Comparison of ENCODE assay signal across 18 mouse cellular contexts in the genomic region with DNA sequence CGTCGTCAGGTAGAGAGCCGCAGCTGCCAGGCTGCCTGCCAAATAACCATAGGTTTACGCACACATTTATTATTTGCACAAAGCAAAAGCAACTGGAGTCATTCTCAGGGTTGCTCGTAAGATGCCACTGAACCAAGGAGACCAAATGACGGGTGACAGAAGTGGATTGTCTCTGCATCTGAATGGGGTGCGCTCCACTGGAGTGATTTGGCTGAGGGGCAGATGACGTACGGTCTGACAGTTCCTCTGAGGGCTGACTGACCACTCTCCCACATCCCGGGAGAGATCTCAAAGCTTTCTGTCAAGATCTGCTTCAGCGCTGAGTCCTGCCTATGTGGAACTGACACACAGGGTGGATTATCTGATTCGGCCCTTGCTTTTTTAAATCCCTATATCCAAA. TPM values are rescaled to one million over a fixed set of nuclear protein-coding genes. Genes with fewer than 3 reads are reported as not detected.
DNase-seq lines count a peak whose midpoint lies in the region; ATAC-seq and TF ChIP-seq lines count a peak whose summit lies in the region.
"Had no signal": no experiment of that assay in that cellular context is flagged by ENCODE, and none has a peak within 500 bp of the region (broad histone marks: within the 10 kb centered on the region; RNA-seq: fewer than 3 reads in every experiment).

No protein-coding gene starts in this region.

- H3K27me3 ChIP-seq in forebrain, embryonic 11.5 days (ENCODE audit: control insufficient read depth, insufficient read depth, low read length) = no peaks in the 10 kb centered on the region
- H3K27me3 ChIP-seq in forebrain, embryonic 10.5 days (ENCODE audit: poor library complexity, severe bottlenecking) = no peaks in the 10 kb centered on the region
- H3K27me3 ChIP-seq in forebrain, embryonic 13.5 days = no peaks in the 10 kb centered on the region
- no peaks in the 10 kb centered on the region for H3K27me3 ChIP-seq in forebrain, embryonic 14.5 days (replicated peaks; ENCODE audit: control insufficient read depth, insufficient read depth, low read length)
- no peaks in the 10 kb centered on the region for H3K27me3 ChIP-seq in midbrain, embryonic 15.5 days (replicated peaks)
- no peaks in the 10 kb centered on the region for H3K27me3 ChIP-seq in midbrain, embryonic 10.5 days (ENCODE audit: low read depth, poor library complexity, severe bottlenecking)
- H3K27me3 ChIP-seq in stomach, postnatal 0 days (ENCODE audit: control insufficient read depth, insufficient read depth, low read length) = no peaks in the 10 kb centered on the region
- H3K27me3 ChIP-seq: embryonic facial prominence, embryonic 12.5 days had no signal

- 84% methylated on average over 12 of the region's 12 CpGs for WGBS in forebrain, embryonic 11.5 days
- WGBS in forebrain, embryonic 10.5 days = 91% methylated on average over 12 of the region's 12 CpGs
- 70% methylated on average over 12 of the region's 12 CpGs for WGBS in forebrain, embryonic 13.5 days
- 72% methylated on average over 12 of the region's 12 CpGs for WGBS in forebrain, embryonic 14.5 days
- 66% methylated on average over 12 of the region's 12 CpGs for WGBS in midbrain, embryonic 15.5 days
- WGBS in midbrain, embryonic 10.5 days = 83% methylated on average over 12 of the region's 12 CpGs
- WGBS in stomach, postnatal 0 days = 77% methylated on average over 12 of the region's 12 CpGs

- H3K36me3 ChIP-seq in forebrain, embryonic 11.5 days (ENCODE audit: control insufficient read depth, insufficient read depth, low read length) = no peaks in the 10 kb centered on the region; the same call in 1 of the 2 replicates
- H3K36me3 ChIP-seq in forebrain, embryonic 10.5 days (replicated peaks) = peaks cover 45% of the 10 kb centered on the region
- peaks cover 40% of the 10 kb centered on the region for H3K36me3 ChIP-seq in forebrain, embryonic 13.5 days (ENCODE audit: poor library complexity, severe bottlenecking)
- peaks cover 39% of the 10 kb centered on the region for H3K36me3 ChIP-seq in forebrain, embryonic 14.5 days (ENCODE audit: control insufficient read depth, insufficient read depth, low read length)
- H3K36me3 ChIP-seq in midbrain, embryonic 15.5 days (replicated peaks) = peaks cover 16% of the 10 kb centered on the region; the same call in 1 of the 2 replicates
- H3K36me3 ChIP-seq in midbrain, embryonic 10.5 days = peaks cover 43% of the 10 kb centered on the region
- peaks cover 2% of the 10 kb centered on the region; the same call in 1 of the 2 replicates for H3K36me3 ChIP-seq in stomach, postnatal 0 days (ENCODE audit: control insufficient read depth, insufficient read depth, low read length)

- no peak for TF ChIP-seq EP300 in stomach, postnatal 0 days (optimal IDR thresholded peaks at IDR 0.05)

- no peak overlapping the region for H3K4me3 ChIP-seq in forebrain, embryonic 11.5 days (ENCODE audit: low read depth, low read length)
- H3K4me3 ChIP-seq in forebrain, embryonic 10.5 days = no peak overlapping the region
- H3K4me3 ChIP-seq in forebrain, embryonic 13.5 days = no peak overlapping the region
- no peak overlapping the region for H3K4me3 ChIP-seq in forebrain, embryonic 14.5 days (ENCODE audit: low read depth, low read length)
- H3K4me3 ChIP-seq in midbrain, embryonic 15.5 days = no peak overlapping the region
- H3K4me3 ChIP-seq in midbrain, embryonic 10.5 days = no peak overlapping the region
- no peak overlapping the region for H3K4me3 ChIP-seq in stomach, postnatal 0 days (ENCODE audit: low read depth, low read length)
- H3K4me3 ChIP-seq: embryonic facial prominence, embryonic 10.5 days; embryonic facial prominence, embryonic 12.5 days had no signal

- H3K9me3 ChIP-seq in forebrain, embryonic 11.5 days (ENCODE audit: control insufficient read depth, low read length) = no peaks in the 10 kb centered on the region
- no peaks in the 10 kb centered on the region for H3K9me3 ChIP-seq in forebrain, embryonic 10.5 days
- no peaks in the 10 kb centered on the region for H3K9me3 ChIP-seq in forebrain, embryonic 13.5 days (replicated peaks)
- no peaks in the 10 kb centered on the region for H3K9me3 ChIP-seq in forebrain, embryonic 14.5 days (replicated peaks; ENCODE audit: control insufficient read depth, low read length)
- no peaks in the 10 kb centered on the region for H3K9me3 ChIP-seq in midbrain, embryonic 15.5 days
- no peaks in the 10 kb centered on the region for H3K9me3 ChIP-seq in midbrain, embryonic 10.5 days (replicated peaks)
- H3K9me3 ChIP-seq in stomach, postnatal 0 days (ENCODE audit: control insufficient read depth, low read length) = no peaks in the 10 kb centered on the region
- H3K9me3 ChIP-seq: embryonic facial prominence, embryonic 10.5 days; embryonic facial prominence, embryonic 12.5 days had no signal

- H3K27ac ChIP-seq in forebrain, embryonic 11.5 days (ENCODE audit: low read depth, low read length) = no peak overlapping the region
- no peak overlapping the region for H3K27ac ChIP-seq in forebrain, embryonic 10.5 days
- no peak overlapping the region for H3K27ac ChIP-seq in forebrain, embryonic 13.5 days
- no peak overlapping the region for H3K27ac ChIP-seq in forebrain, embryonic 14.5 days (ENCODE audit: low read depth, low read length)
- no peak overlapping the region for H3K27ac ChIP-seq in midbrain, embryonic 15.5 days
- no peak overlapping the region for H3K27ac ChIP-seq in midbrain, embryonic 10.5 days (replicated peaks)
- H3K27ac ChIP-seq in stomach, postnatal 0 days (replicated peaks) = no peak overlapping the region
- H3K27ac ChIP-seq: embryonic facial prominence, embryonic 10.5 days; embryonic facial prominence, embryonic 12.5 days had no signal

- no peak overlapping the region for H3K9ac ChIP-seq in forebrain, embryonic 11.5 days (ENCODE audit: low read length)
- H3K9ac ChIP-seq in forebrain, embryonic 13.5 days = no peak overlapping the region
- no peak overlapping the region for H3K9ac ChIP-seq in forebrain, embryonic 14.5 days (ENCODE audit: low read length)
- no peak overlapping the region for H3K9ac ChIP-seq in midbrain, embryonic 15.5 days
- no peak overlapping the region for H3K9ac ChIP-seq in stomach, postnatal 0 days (ENCODE audit: low read length)
- H3K9ac ChIP-seq: embryonic facial prominence, embryonic 12.5 days; forebrain, postnatal 0 days had no signal

- H3K4me2 ChIP-seq in forebrain, embryonic 11.5 days (ENCODE audit: low read depth, low read length, severe bottlenecking) = no peak overlapping the region
- H3K4me2 ChIP-seq in forebrain, embryonic 13.5 days = no peak overlapping the region
- H3K4me2 ChIP-seq in forebrain, embryonic 14.5 days (ENCODE audit: low read length) = no peak overlapping the region
- no peak overlapping the region for H3K4me2 ChIP-seq in midbrain, embryonic 15.5 days
- no peak overlapping the region for H3K4me2 ChIP-seq in stomach, postnatal 0 days (replicated peaks; ENCODE audit: low read depth)
- H3K4me2 ChIP-seq: embryonic facial prominence, embryonic 12.5 days had no signal

- no peak for TF ChIP-seq CTCF in stomach, postnatal 0 days (IDR thresholded peaks at IDR 0.05; ENCODE audit: low read depth)

- no peaks in the 10 kb centered on the region for H3K4me1 ChIP-seq in forebrain, embryonic 11.5 days (replicated peaks; ENCODE audit: control insufficient read depth, insufficient read depth, low read length)
- H3K4me1 ChIP-seq in forebrain, embryonic 10.5 days = peaks cover 17% of the 10 kb centered on the region
- peaks cover 11% of the 10 kb centered on the region for H3K4me1 ChIP-seq in forebrain, embryonic 13.5 days
- H3K4me1 ChIP-seq in forebrain, embryonic 14.5 days (ENCODE audit: control insufficient read depth, insufficient read depth, low read length) = no peaks in the 10 kb centered on the region
- no peaks in the 10 kb centered on the region for H3K4me1 ChIP-seq in midbrain, embryonic 15.5 days
- H3K4me1 ChIP-seq in midbrain, embryonic 10.5 days = peaks cover 18% of the 10 kb centered on the region
- no peaks in the 10 kb centered on the region for H3K4me1 ChIP-seq in stomach, postnatal 0 days (replicated peaks; ENCODE audit: control insufficient read depth, insufficient read depth)
- H3K4me1 ChIP-seq: embryonic facial prominence, embryonic 10.5 days had no signal

- DNase-seq in forebrain, embryonic 11.5 days (ENCODE audit: low spot score) = peak; percentile 38
- DNase-seq in forebrain, embryonic 10.5 days (ENCODE audit: extremely low spot score, low spot score) = no peak
- DNase-seq in forebrain, embryonic 14.5 days (ENCODE audit: low spot score) = no peak
- DNase-seq in midbrain, embryonic 10.5 days (ENCODE audit: low spot score) = no peak
- DNase-seq in stomach, postnatal 0 days (ENCODE audit: low spot score) = no peak
- DNase-seq in adrenal gland, postnatal 25 days = no peak
- DNase-seq: adrenal gland, postnatal 10 days; cerebellum, adult 11-12 months; cerebellum, adult 2 months; cerebellum, adult 9-10 months; cerebellum, postnatal 10 days; cerebellum, postnatal 25 days; forebrain, postnatal 0 days had no signal

- no peak for ATAC-seq in forebrain, embryonic 11.5 days (replicated peaks; ENCODE audit: low FRiP score)
- ATAC-seq in forebrain, embryonic 13.5 days = 0 out of 2 replicates have a peak, but pooled peaks have one; percentile 17
- ATAC-seq in forebrain, embryonic 14.5 days = no peak
- peak; percentile 45; the same call in 1 of the 2 replicates for ATAC-seq in midbrain, embryonic 15.5 days (replicated peaks)
- 0 out of 2 replicates have a peak, but pooled peaks have one; percentile 32 for ATAC-seq in stomach, postnatal 0 days (ENCODE audit: low FRiP score, low TSS enrichment)
- ATAC-seq: forebrain, postnatal 0 days had no signal

RNA-seq across cellular contexts. Expression of a gene that starts 15.5 kb away (rescaled TPM):
- 2.9 and 3.2 TPM in 2 replicates for polyA plus RNA-seq in forebrain, embryonic 11.5 days (2014; fragmentation: Nextera tagmentation; extraction: Ambion mirVana)
- polyA plus RNA-seq in forebrain, embryonic 10.5 days (2016; fragmentation: Nextera tagmentation; extraction: Ambion mirVana) = 1.8 and 2.4 TPM in 2 replicates
- polyA plus RNA-seq in forebrain, embryonic 13.5 days (2015; fragmentation: Nextera tagmentation; extraction: Ambion mirVana) = 4.9 and 5.0 TPM in 2 replicates
- 6.2 and 6.7 TPM in 2 replicates for polyA plus RNA-seq in forebrain, embryonic 14.5 days (2014; fragmentation: Nextera tagmentation; extraction: Ambion mirVana)
- 3.3 and 3.7 TPM in 2 replicates for polyA plus RNA-seq in midbrain, embryonic 15.5 days (2015; fragmentation: Nextera tagmentation; extraction: Ambion mirVana)
- polyA plus RNA-seq in midbrain, embryonic 10.5 days (2016; fragmentation: Nextera tagmentation; extraction: Ambion mirVana) = 2.1 and 3.0 TPM in 2 replicates
- 7.6 and 7.7 TPM in 2 replicates for polyA plus RNA-seq in stomach, postnatal 0 days (2015; fragmentation: Nextera tagmentation; extraction: Ambion mirVana)
- 2.7 and 3.5 TPM in 2 replicates for total RNA-seq in adrenal gland, postnatal 25 days (2021)
- total RNA-seq: ES-E14 had no signal

RNA-seq across cellular contexts. Expression of a gene that starts 24.7 kb away (rescaled TPM):
- 0.80 and 1.3 TPM in 2 replicates for polyA plus RNA-seq in forebrain, embryonic 11.5 days (2014; fragmentation: Nextera tagmentation; extraction: Ambion mirVana)
- polyA plus RNA-seq in forebrain, embryonic 10.5 days (2016; fragmentation: Nextera tagmentation; extraction: Ambion mirVana) = 0.76 and 0.87 TPM in 2 replicates
- 1.1 and 1.4 TPM in 2 replicates for polyA plus RNA-seq in forebrain, embryonic 13.5 days (2015; fragmentation: Nextera tagmentation; extraction: Ambion mirVana)
- polyA plus RNA-seq in forebrain, embryonic 14.5 days (2014; fragmentation: Nextera tagmentation; extraction: Ambion mirVana) = 0.93 and 1.1 TPM in 2 replicates
- 0.37 and 0.45 TPM in 2 replicates for polyA plus RNA-seq in midbrain, embryonic 15.5 days (2015; fragmentation: Nextera tagmentation; extraction: Ambion mirVana)
- polyA plus RNA-seq in midbrain, embryonic 10.5 days (2016; fragmentation: Nextera tagmentation; extraction: Ambion mirVana) = 0.95 and 0.98 TPM in 2 replicates
- 1.2 and 1.5 TPM in 2 replicates for polyA plus RNA-seq in stomach, postnatal 0 days (2015; fragmentation: Nextera tagmentation; extraction: Ambion mirVana)
- total RNA-seq in adrenal gland, postnatal 25 days (2021) = 10.0 and 12.1 TPM in 2 replicates

RNA-seq across cellular contexts. Expression of a gene that starts 32.3 kb away (rescaled TPM):
- polyA plus RNA-seq in forebrain, embryonic 11.5 days (2014; fragmentation: Nextera tagmentation; extraction: Ambion mirVana) = 82.8 and 86.8 TPM in 2 replicates
- 53.1 and 57.8 TPM in 2 replicates for polyA plus RNA-seq in forebrain, embryonic 10.5 days (2016; fragmentation: Nextera tagmentation; extraction: Ambion mirVana)
- 62.3 and 73.0 TPM in 2 replicates for polyA plus RNA-seq in forebrain, embryonic 13.5 days (2015; fragmentation: Nextera tagmentation; extraction: Ambion mirVana)
- 42.8 and 53.3 TPM in 2 replicates for polyA plus RNA-seq in forebrain, embryonic 14.5 days (2014; fragmentation: Nextera tagmentation; extraction: Ambion mirVana)
- 95.0 and 100 TPM in 2 replicates for polyA plus RNA-seq in midbrain, embryonic 15.5 days (2015; fragmentation: Nextera tagmentation; extraction: Ambion mirVana)
- polyA plus RNA-seq in midbrain, embryonic 10.5 days (2016; fragmentation: Nextera tagmentation; extraction: Ambion mirVana) = 54.6 and 54.8 TPM in 2 replicates
- 32.2 and 39.0 TPM in 2 replicates for polyA plus RNA-seq in stomach, postnatal 0 days (2015; fragmentation: Nextera tagmentation; extraction: Ambion mirVana)
- 35.7 and 40.3 TPM in 2 replicates for total RNA-seq in adrenal gland, postnatal 25 days (2021)

Comparison
In these comparisons a context has a peak if more than half of its experiments do, and no peak if none do; other contexts are left out.
1. ATAC-seq: peak in forebrain, embryonic 13.5 days (single experiment), midbrain, embryonic 15.5 days (single experiment) and stomach, postnatal 0 days (single experiment); none in forebrain, embryonic 11.5 days (single experiment) and forebrain, embryonic 14.5 days (single experiment).